Mouse (Mus musculus) ES-E14 (cell line): Measurements from ENCODE around the gene Vamp8.

Experiments used
- CHD2 ChIP-seq: IDR thresholded peaks from 2 replicates; pipeline ENCODE4 v1.6.1; 2014; ENCODE audit warnings: mild to moderate bottlenecking, low read depth, low read length, inconsistent platforms
- HCFC1 ChIP-seq: IDR thresholded peaks from 2 replicates; pipeline ENCODE4 v1.6.1; 2012; ENCODE audit warnings: low read length, inconsistent platforms, borderline replicate concordance; ENCODE audit not compliant: insufficient read depth
- MAFK ChIP-seq: IDR thresholded peaks from 2 replicates; pipeline ENCODE4 v1.6.1; 2014; ENCODE audit warnings: mild to moderate bottlenecking, low read depth, low read length, inconsistent platforms; ENCODE audit not compliant: insufficient read depth
- ZC3H11A ChIP-seq: IDR thresholded peaks from 2 replicates; pipeline ENCODE4 v1.6.1; 2012; ENCODE audit warnings: low read depth, mild to moderate bottlenecking, inconsistent platforms, low read length, borderline replicate concordance
- ZNF384 ChIP-seq: IDR thresholded peaks from 2 replicates; pipeline ENCODE4 v1.6.1; 2012; ENCODE audit warnings: low read depth, low read length, inconsistent platforms

DNA sequence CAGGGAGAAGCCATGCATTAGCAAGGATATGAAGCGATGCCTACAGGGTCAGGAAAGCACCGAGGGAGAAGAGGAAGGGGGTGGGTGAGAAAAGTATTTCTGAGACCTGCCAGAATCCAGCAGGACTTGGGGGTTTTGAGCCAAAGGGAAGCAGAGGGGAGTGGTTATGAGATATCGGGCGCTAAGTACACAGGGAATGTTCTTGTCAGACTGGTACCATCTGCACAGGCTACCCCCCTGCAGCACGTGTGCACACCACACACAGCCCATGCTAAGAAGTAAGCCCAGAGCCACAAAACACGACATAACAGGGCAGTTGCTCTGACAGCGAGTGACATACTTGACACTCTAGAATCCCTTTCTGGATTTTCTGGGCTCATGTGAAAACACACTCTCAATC lies 16.3 kb downstream of the Vamp8 start:
- TF ChIP-seq CHD2 (no peak), HCFC1 (no peak), MAFK (no peak), ZNF384 (no peak), ZC3H11A (no peak)
